ENCODE assay signal across 10 mouse cellular contexts in genomic region chr16:43539659-43540096, GRCm38 (mm10).
A peak's percentile ranks its signal among the peaks of the same experiment; 100 is the strongest.
DNase-seq lines count a peak whose midpoint lies in the region; ATAC-seq and TF ChIP-seq lines count a peak whose summit lies in the region.
"Had no signal": no experiment of that assay in that cellular context is flagged by ENCODE, and none has a peak within 500 bp of the region (broad histone marks: within the 10 kb centered on the region; RNA-seq: fewer than 3 reads in every experiment).

No protein-coding gene starts in this region.

- peak overlapping the region; percentile 52 for H3K4me3 ChIP-seq in gastrocnemius, adult 2 months
- H3K4me3 ChIP-seq in midbrain, embryonic 15.5 days, result no peak overlapping the region
- H3K4me3 ChIP-seq in midbrain, embryonic 10.5 days, result no peak overlapping the region
- no peak overlapping the region for H3K4me3 ChIP-seq in heart, embryonic 15.5 days
- no peak overlapping the region for H3K4me3 ChIP-seq in olfactory bulb, adult 2 months (ENCODE audit: insufficient read depth, low read depth, low read length)

- 75% methylated on average over 12 of the region's 12 CpGs for WGBS in midbrain, embryonic 15.5 days
- WGBS in midbrain, embryonic 10.5 days, result 90% methylated on average over 12 of the region's 12 CpGs
- WGBS in heart, embryonic 15.5 days, result 69% methylated on average over 12 of the region's 12 CpGs
- WGBS in olfactory bulb, adult 2 months, result 7% methylated on average over 12 of the region's 12 CpGs

- intact Hi-C loops in gastrocnemius, adult 2 months (cut with DNase I), result loop anchor here (5.0 to 10.0 kb wide), 2 partner anchors 38 to 265 kb away; no protein-coding TSS in a partner anchor
- intact Hi-C loops in gastrocnemius, postnatal 36 days (cut with DNase I), result loop anchor here (5.0 kb wide), 1 partner anchor 263 kb away; no protein-coding TSS in a partner anchor

- H3K9me3 ChIP-seq in midbrain, embryonic 15.5 days, result no peaks in the 10 kb centered on the region
- H3K9me3 ChIP-seq in midbrain, embryonic 10.5 days (replicated peaks), result no peaks in the 10 kb centered on the region
- H3K9me3 ChIP-seq in heart, embryonic 15.5 days (replicated peaks), result no peaks in the 10 kb centered on the region

- peak; percentile 42 for DNase-seq in gastrocnemius, adult 2 months
- DNase-seq in gastrocnemius, postnatal 36 days, result no peak
- DNase-seq in midbrain, embryonic 10.5 days (ENCODE audit: low spot score), result no peak
- no peak for DNase-seq in urinary bladder, postnatal 4 days (ENCODE audit: low spot score in 2 of 2)
- no peak for DNase-seq in urinary bladder, postnatal 10 days (ENCODE audit: low spot score)
- DNase-seq: cerebellum, adult 11 months; thymus, postnatal 25 days had no signal

- H3K9ac ChIP-seq in midbrain, embryonic 15.5 days, result no peak overlapping the region
- H3K9ac ChIP-seq in heart, embryonic 15.5 days, result no peak overlapping the region

- H3K27me3 ChIP-seq in midbrain, embryonic 15.5 days (replicated peaks), result no peaks in the 10 kb centered on the region
- H3K27me3 ChIP-seq in midbrain, embryonic 10.5 days (ENCODE audit: low read depth, poor library complexity, severe bottlenecking), result no peaks in the 10 kb centered on the region
- H3K27me3 ChIP-seq in heart, embryonic 15.5 days, result no peaks in the 10 kb centered on the region

- 0 out of 2 replicates have a peak, but pooled peaks have one; percentile 33 for ATAC-seq in midbrain, embryonic 15.5 days (replicated peaks)
- no peak for ATAC-seq in heart, embryonic 15.5 days (replicated peaks; ENCODE audit: insufficient number of reproducible peaks, insufficient read depth, low FRiP score, low read depth)

- H3K4me1 ChIP-seq in midbrain, embryonic 15.5 days, result 0 out of 2 replicates have a peak, but pooled peaks cover 5% of the 10 kb centered on the region
- no peaks in the 10 kb centered on the region for H3K4me1 ChIP-seq in midbrain, embryonic 10.5 days
- H3K4me1 ChIP-seq in heart, embryonic 15.5 days (replicated peaks), result no peaks in the 10 kb centered on the region
- H3K4me1 ChIP-seq in olfactory bulb, adult 2 months (ENCODE audit: control insufficient read depth, insufficient read depth, low read length), result peaks cover 4% of the 10 kb centered on the region

- TF ChIP-seq POLR2A in olfactory bulb, adult 2 months (IDR thresholded peaks at IDR 0.05; ENCODE audit: insufficient read depth, low read depth, low read length), result no peak

- no peaks in the 10 kb centered on the region for H3K36me3 ChIP-seq in midbrain, embryonic 15.5 days (replicated peaks)
- H3K36me3 ChIP-seq in midbrain, embryonic 10.5 days, result no peaks in the 10 kb centered on the region
- no peaks in the 10 kb centered on the region for H3K36me3 ChIP-seq in heart, embryonic 15.5 days

- H3K4me2 ChIP-seq in midbrain, embryonic 15.5 days, result no peak overlapping the region
- no peak overlapping the region for H3K4me2 ChIP-seq in heart, embryonic 15.5 days

- H3K27ac ChIP-seq in gastrocnemius, adult 2 months, result peak overlapping the region; percentile 82
- H3K27ac ChIP-seq in midbrain, embryonic 15.5 days, result no peak overlapping the region
- H3K27ac ChIP-seq in midbrain, embryonic 10.5 days (replicated peaks), result no peak overlapping the region
- peak overlapping the region; percentile 27; the same call in 1 of the 2 replicates for H3K27ac ChIP-seq in heart, embryonic 15.5 days
- H3K27ac ChIP-seq in olfactory bulb, adult 2 months (ENCODE audit: insufficient read depth, low read depth, low read length), result peak overlapping the region; percentile 53

- no peak for TF ChIP-seq CTCF in gastrocnemius, adult 2 months (IDR thresholded peaks at IDR 0.05)
- no peak for TF ChIP-seq CTCF in olfactory bulb, adult 2 months (IDR thresholded peaks at IDR 0.05; ENCODE audit: insufficient read depth, low read depth, low read length)

Comparison
In these comparisons a context has a peak if more than half of its experiments do, and no peak if none do; other contexts are left out.
1. H3K27ac ChIP-seq: peak in gastrocnemius, adult 2 months (single experiment), heart, embryonic 15.5 days (single experiment) and olfactory bulb, adult 2 months (single experiment); none in midbrain, embryonic 15.5 days (single experiment) and midbrain, embryonic 10.5 days (single experiment).